Mouse (Mus musculus): ENCODE measurements around the gene Zfp106. TPM values are rescaled to one million over a fixed set of nuclear protein-coding genes. Genes with fewer than 3 reads are reported as not detected.

Gene Zfp106
- polyA plus RNA-seq, 1 experiment from 2014 or later: 73.9 TPM

DNA sequence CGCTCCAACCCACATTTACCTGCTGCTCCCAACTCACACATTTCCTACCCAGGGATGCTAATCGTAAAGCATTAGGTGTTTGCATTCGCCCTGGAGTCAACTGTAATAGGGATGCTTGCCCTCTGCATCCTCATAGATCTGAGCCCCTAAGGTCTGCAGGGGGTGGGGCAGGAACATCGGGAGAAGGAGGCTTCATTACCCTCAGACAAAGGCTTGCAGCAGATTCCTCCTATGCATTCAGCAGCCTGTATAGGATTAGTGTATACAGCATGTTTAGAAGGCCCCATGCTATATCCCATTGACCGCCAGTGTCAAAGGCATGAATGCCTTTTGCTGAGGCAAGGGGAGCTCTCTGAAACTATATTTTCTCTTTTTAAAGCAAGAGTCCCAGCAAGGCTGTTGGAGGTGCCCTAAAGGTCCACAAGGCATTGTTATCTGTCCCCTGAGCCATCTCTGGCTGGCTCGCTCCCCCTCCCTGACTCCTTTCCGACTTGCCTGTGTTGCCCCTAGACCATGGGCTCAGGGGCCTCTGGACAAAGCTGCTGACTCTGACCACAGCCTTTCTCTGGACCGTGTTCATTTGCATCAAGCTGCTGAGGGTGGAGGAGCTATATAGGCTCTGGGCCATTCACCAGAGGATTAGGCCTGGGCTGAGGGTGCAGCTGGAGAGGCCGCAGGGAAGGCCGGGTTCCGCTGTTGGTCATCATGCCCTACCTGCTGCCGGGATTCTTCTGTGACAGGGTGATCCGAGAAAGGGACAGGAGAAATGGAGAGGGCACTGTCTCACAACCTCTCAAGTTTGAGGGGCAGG, 87.2 kb downstream of the Zfp106 start:
- H3K9ac ChIP-seq (ENCODE audit: low read length): peak overlapping the region; percentile 31
- H3K27ac ChIP-seq (ENCODE audit: low read depth, low read length): no peak overlapping the region
- H3K36me3 ChIP-seq (ENCODE audit: control insufficient read depth, insufficient read depth, low read length): no peaks in the 10 kb centered on the region
- DNase-seq (ENCODE audit: low spot score) (peak; percentile 56), ATAC-seq (replicated peaks; ENCODE audit: low FRiP score) (peak; percentile 60)
- H3K4me1 ChIP-seq (replicated peaks; ENCODE audit: control insufficient read depth, insufficient read depth, low read length): peaks cover 7% of the 10 kb centered on the region; the same call in 1 of the 2 replicates
- WGBS: 24% methylated on average over 13 of the region's 13 CpGs
- no peak overlapping the region for H3K4me3 ChIP-seq (ENCODE audit: low read depth, low read length)
- 0 out of 2 replicates have a peak overlapping the region, but pooled peaks have one; percentile 20 for H3K4me2 ChIP-seq (ENCODE audit: low read depth, low read length, severe bottlenecking)
- no peaks in the 10 kb centered on the region for H3K27me3 ChIP-seq (ENCODE audit: control insufficient read depth, insufficient read depth, low read length)
- no peaks in the 10 kb centered on the region for H3K9me3 ChIP-seq (ENCODE audit: control insufficient read depth, low read length)

DNA sequence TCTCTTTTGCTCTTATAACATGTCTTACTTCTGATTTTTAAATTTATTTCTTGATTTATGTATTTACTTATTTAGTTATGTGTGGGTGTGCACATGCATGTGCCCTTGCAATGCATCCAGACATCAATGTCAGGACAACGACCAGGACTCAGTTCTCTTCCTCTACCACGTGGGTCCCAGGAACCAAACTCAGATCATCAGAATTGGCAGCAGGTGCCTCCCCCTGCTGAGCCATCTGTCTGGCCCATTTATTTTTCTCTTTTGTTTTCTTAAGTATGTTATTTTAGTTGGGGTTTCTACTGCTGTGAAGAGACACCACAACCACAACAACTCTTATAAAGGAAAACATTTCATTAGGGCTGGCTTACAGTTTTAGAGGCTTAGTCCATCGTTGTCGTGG, 92.8 kb downstream of the Zfp106 start:
- no peak overlapping the region for H3K27ac ChIP-seq (ENCODE audit: low read depth, low read length)
- H3K4me3 ChIP-seq (ENCODE audit: low read depth, low read length): no peak overlapping the region
- DNase-seq (ENCODE audit: low spot score): no peak
- ATAC-seq (replicated peaks; ENCODE audit: low FRiP score): no peak
- 70% methylated on average over 4 of the region's 4 CpGs for WGBS
- H3K36me3 ChIP-seq (ENCODE audit: control insufficient read depth, insufficient read depth, low read length): no peaks in the 10 kb centered on the region
- H3K27me3 ChIP-seq (ENCODE audit: control insufficient read depth, insufficient read depth, low read length): no peaks in the 10 kb centered on the region
- H3K9me3 ChIP-seq (ENCODE audit: control insufficient read depth, low read length): no peaks in the 10 kb centered on the region
- no peak overlapping the region for H3K9ac ChIP-seq (ENCODE audit: low read length)
- H3K4me1 ChIP-seq (replicated peaks; ENCODE audit: control insufficient read depth, insufficient read depth, low read length): no peaks in the 10 kb centered on the region
- H3K4me2 ChIP-seq (ENCODE audit: low read depth, low read length, severe bottlenecking): no peak overlapping the region

DNA sequence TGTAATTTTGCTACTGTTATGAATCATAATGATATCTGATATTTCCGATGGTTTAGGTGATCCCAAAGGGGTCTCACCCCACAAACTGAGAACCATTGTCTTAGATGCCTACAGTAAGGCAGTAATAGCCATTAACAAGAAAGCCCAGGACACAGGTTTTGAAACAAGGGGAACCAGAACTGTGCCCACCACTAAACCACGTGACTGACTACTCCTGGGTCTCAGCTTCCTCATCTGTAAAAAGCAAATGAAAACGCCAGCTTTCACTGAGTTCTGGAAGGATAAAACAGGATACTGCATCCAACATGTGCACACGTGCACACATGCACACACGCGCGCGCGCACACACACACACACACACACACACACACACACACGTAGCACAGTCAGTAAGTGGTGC, 93.9 kb downstream of the Zfp106 start:
- ATAC-seq (replicated peaks; ENCODE audit: low FRiP score) (no peak), DNase-seq (ENCODE audit: low spot score) (no peak)
- no peaks in the 10 kb centered on the region for H3K36me3 ChIP-seq (ENCODE audit: control insufficient read depth, insufficient read depth, low read length)
- no peaks in the 10 kb centered on the region for H3K27me3 ChIP-seq (ENCODE audit: control insufficient read depth, insufficient read depth, low read length)
- no peak overlapping the region for H3K9ac ChIP-seq (ENCODE audit: low read length)
- H3K4me2 ChIP-seq (ENCODE audit: low read depth, low read length, severe bottlenecking): no peak overlapping the region
- H3K9me3 ChIP-seq (ENCODE audit: control insufficient read depth, low read length): no peaks in the 10 kb centered on the region
- no peaks in the 10 kb centered on the region for H3K4me1 ChIP-seq (replicated peaks; ENCODE audit: control insufficient read depth, insufficient read depth, low read length)
- 95% methylated on average over 10 of the region's 10 CpGs for WGBS
- no peak overlapping the region for H3K4me3 ChIP-seq (ENCODE audit: low read depth, low read length)
- H3K27ac ChIP-seq (ENCODE audit: low read depth, low read length): no peak overlapping the region

DNA sequence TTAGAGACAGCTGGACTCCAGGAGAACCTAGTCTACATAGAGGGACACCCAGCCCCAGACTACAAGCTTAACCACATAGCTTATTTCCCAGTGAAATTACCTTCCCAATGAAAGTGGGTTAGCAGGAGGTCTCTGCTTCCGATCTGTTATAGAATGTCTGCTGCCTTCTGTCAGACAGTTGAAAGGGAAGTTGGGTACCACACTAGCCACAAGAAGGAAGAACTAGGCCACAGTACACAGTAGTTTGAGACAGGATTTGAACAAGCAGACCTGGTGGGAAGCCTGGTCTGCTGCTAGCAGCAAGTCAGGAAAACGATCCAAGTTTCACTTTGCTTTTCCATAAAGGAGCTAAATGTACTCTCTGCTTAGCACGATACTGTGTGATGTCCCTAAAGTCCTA, 94.4 kb downstream of the Zfp106 start:
- no peak overlapping the region for H3K9ac ChIP-seq (ENCODE audit: low read length)
- 88% methylated on average over 3 of the region's 3 CpGs for WGBS

DNA sequence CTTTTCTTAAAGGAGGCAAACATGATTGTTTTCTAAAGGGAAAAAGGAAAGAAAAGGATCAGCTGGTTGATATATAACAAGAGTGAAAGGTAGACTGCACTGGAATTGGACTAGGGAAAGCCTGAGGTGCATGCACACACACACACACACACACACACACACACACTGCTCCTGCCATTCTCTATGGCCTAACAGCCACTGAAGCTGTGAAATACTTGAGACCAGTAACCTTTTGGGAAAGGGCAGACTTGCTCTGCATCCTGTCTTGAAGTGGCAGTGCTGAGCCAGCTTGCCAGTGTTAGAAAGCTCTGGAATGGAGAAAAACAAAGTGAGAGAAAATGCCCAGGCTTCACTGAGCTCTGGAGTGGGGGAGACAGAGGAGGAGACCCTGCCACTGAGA, 95.6 kb downstream of the Zfp106 start:
- H3K4me2 ChIP-seq (ENCODE audit: low read depth, low read length, severe bottlenecking): no peak overlapping the region
- no peak overlapping the region for H3K4me3 ChIP-seq (ENCODE audit: low read depth, low read length)
- DNase-seq (ENCODE audit: low spot score) (no peak), ATAC-seq (replicated peaks; ENCODE audit: low FRiP score) (no peak)
- no peaks in the 10 kb centered on the region for H3K27me3 ChIP-seq (ENCODE audit: control insufficient read depth, insufficient read depth, low read length)
- no peaks in the 10 kb centered on the region for H3K36me3 ChIP-seq (ENCODE audit: control insufficient read depth, insufficient read depth, low read length)
- H3K9ac ChIP-seq (ENCODE audit: low read length): no peak overlapping the region
- no peaks in the 10 kb centered on the region for H3K4me1 ChIP-seq (replicated peaks; ENCODE audit: control insufficient read depth, insufficient read depth, low read length)
- no peak overlapping the region for H3K27ac ChIP-seq (ENCODE audit: low read depth, low read length)
- H3K9me3 ChIP-seq (ENCODE audit: control insufficient read depth, low read length): no peaks in the 10 kb centered on the region

More for the DNA sequence above, 94.4 kb downstream of the Zfp106 start:
- Histone ChIP-seq H3K4me2 (ENCODE audit: low read depth, low read length, severe bottlenecking) (no peak overlapping the region), H3K36me3 (ENCODE audit: control insufficient read depth, insufficient read depth, low read length) (no peaks in the 10 kb centered on the region), H3K9me3 (ENCODE audit: control insufficient read depth, low read length) (no peaks in the 10 kb centered on the region), H3K27me3 (ENCODE audit: control insufficient read depth, insufficient read depth, low read length) (no peaks in the 10 kb centered on the region), H3K4me3 (ENCODE audit: low read depth, low read length) (no peak overlapping the region), H3K27ac (ENCODE audit: low read depth, low read length) (no peak overlapping the region), H3K4me1 (replicated peaks; ENCODE audit: control insufficient read depth, insufficient read depth, low read length) (no peaks in the 10 kb centered on the region)
- DNase-seq (ENCODE audit: low spot score): no peak
- ATAC-seq (replicated peaks; ENCODE audit: low FRiP score): no peak

DNA sequence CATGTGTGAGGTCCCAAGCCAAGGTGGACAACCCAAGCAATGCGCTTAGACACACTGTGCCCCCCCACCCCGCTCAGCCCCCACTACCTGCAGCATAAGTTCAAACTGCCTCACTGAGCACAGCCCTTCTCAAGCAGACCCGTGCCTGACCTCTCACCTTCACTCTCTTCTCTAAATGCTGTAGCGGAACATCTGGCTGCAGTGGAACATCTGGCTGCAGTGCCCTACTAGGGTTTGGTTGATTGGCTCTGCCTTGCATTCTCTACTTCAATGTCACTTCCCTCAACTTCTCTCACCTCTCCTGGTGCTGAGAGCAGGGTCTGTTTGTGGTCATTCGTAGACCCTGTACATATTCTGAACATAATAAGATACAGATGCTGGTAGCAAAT, 98.3 kb downstream of the Zfp106 start:
- no peaks in the 10 kb centered on the region for H3K36me3 ChIP-seq (ENCODE audit: control insufficient read depth, insufficient read depth, low read length)
- WGBS: 89% methylated on average over 5 of the region's 5 CpGs
- no peak for DNase-seq (ENCODE audit: low spot score)
- no peak overlapping the region for H3K9ac ChIP-seq (ENCODE audit: low read length)
- H3K4me1 ChIP-seq (replicated peaks; ENCODE audit: control insufficient read depth, insufficient read depth, low read length): no peaks in the 10 kb centered on the region
- H3K4me3 ChIP-seq (ENCODE audit: low read depth, low read length): no peak overlapping the region
- H3K27ac ChIP-seq (ENCODE audit: low read depth, low read length): no peak overlapping the region
- ATAC-seq (replicated peaks; ENCODE audit: low FRiP score): no peak
- H3K9me3 ChIP-seq (ENCODE audit: control insufficient read depth, low read length): no peaks in the 10 kb centered on the region
- no peaks in the 10 kb centered on the region for H3K27me3 ChIP-seq (ENCODE audit: control insufficient read depth, insufficient read depth, low read length)
- no peak overlapping the region for H3K4me2 ChIP-seq (ENCODE audit: low read depth, low read length, severe bottlenecking)

DNA sequence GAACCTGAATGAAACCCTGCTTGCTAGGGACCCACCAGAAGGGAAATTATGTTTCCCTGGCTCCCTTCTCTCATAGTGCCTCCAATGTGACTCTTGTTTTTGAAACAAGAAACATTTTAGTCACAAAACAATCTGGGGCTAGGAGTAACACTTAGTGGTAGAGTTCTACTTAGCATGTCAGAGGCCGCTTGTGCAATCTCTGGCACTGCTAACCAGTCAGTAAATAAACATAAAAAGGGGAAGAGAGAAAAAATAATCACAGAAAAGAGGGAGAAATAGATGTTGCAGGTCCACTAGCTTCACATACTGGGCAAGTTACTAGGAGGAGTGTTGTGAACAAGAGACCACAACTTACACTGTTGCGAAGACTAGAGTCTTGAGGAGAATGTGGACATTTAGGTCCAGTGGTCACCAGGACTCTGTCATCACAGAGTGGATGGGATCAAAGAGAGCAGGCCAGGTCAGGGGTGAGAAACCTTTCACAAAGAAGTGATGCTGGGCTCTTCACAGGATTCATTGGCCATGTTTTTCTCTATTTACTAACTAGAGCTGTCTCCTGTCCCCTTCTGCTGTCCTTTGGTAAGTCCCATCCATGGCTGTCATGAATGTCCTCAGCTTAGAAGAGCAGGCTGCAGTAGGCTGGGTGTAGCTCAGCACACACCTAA, 98.8 kb downstream of the Zfp106 start:
- ATAC-seq (replicated peaks; ENCODE audit: low FRiP score) (no peak), DNase-seq (ENCODE audit: low spot score) (no peak)
- Histone ChIP-seq H3K27me3 (ENCODE audit: control insufficient read depth, insufficient read depth, low read length) (no peaks in the 10 kb centered on the region), H3K9me3 (ENCODE audit: control insufficient read depth, low read length) (no peaks in the 10 kb centered on the region), H3K9ac (ENCODE audit: low read length) (no peak overlapping the region), H3K4me1 (replicated peaks; ENCODE audit: control insufficient read depth, insufficient read depth, low read length) (no peaks in the 10 kb centered on the region), H3K27ac (ENCODE audit: low read depth, low read length) (no peak overlapping the region), H3K4me3 (ENCODE audit: low read depth, low read length) (no peak overlapping the region), H3K4me2 (ENCODE audit: low read depth, low read length, severe bottlenecking) (no peak overlapping the region), H3K36me3 (ENCODE audit: control insufficient read depth, insufficient read depth, low read length) (no peaks in the 10 kb centered on the region)
- 94% methylated on average over 2 of the region's 2 CpGs for WGBS

DNA sequence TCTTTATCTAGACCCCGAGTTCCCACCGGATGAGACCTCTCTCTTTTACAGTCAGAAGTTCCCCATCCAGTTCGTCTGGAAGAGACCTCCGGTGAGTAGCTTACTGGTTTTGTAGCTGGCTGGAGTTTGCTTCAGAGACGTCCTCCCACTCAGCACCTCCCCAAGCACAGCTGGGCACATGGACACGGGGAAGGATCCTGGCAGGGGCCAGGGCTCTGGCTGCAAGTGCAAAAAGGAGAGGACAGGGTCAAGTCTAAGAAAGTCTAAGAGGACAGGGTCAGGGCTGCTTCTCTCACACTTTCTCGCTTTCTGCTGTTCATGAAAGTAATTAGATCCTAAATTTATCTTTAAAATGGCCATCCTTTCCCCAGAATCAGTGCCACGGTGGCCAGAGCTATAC, 99.6 kb downstream of the Zfp106 start:
- Histone ChIP-seq H3K9me3 (ENCODE audit: control insufficient read depth, low read length) (no peaks in the 10 kb centered on the region), H3K4me2 (ENCODE audit: low read depth, low read length, severe bottlenecking) (no peak overlapping the region), H3K9ac (ENCODE audit: low read length) (no peak overlapping the region), H3K27ac (ENCODE audit: low read depth, low read length) (no peak overlapping the region), H3K27me3 (ENCODE audit: control insufficient read depth, insufficient read depth, low read length) (no peaks in the 10 kb centered on the region), H3K4me3 (ENCODE audit: low read depth, low read length) (no peak overlapping the region), H3K4me1 (replicated peaks; ENCODE audit: control insufficient read depth, insufficient read depth, low read length) (no peaks in the 10 kb centered on the region), H3K36me3 (ENCODE audit: control insufficient read depth, insufficient read depth, low read length) (no peaks in the 10 kb centered on the region)
- 84% methylated on average over 8 of the region's 8 CpGs for WGBS
- ATAC-seq (replicated peaks; ENCODE audit: low FRiP score): no peak
- no peak for DNase-seq (ENCODE audit: low spot score)

DNA sequence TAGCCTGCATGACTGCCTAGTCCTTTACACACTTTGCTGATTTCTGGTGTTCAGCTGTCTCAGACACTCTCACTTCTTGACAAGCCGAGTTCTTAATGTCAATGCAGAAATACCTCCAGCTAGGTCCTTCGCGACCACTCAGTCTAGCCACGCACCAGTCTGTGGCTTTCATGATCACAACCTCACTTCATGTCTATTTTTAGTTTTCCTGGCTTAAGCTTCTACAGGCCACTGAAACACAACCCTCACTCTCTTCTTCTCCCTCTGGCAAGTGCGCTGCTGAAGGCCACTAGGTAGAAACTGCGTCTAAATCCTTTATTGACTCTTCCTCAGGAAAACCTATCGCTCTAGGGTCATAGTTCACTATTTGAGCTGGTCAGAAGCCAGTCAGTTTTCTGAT, 100.3 kb downstream of the Zfp106 start:
- H3K4me3 ChIP-seq (ENCODE audit: low read depth, low read length): no peak overlapping the region
- ATAC-seq (replicated peaks; ENCODE audit: low FRiP score) (no peak), DNase-seq (ENCODE audit: low spot score) (no peak)
- no peaks in the 10 kb centered on the region for H3K9me3 ChIP-seq (ENCODE audit: control insufficient read depth, low read length)
- no peak overlapping the region for H3K9ac ChIP-seq (ENCODE audit: low read length)
- WGBS: 92% methylated on average over 7 of the region's 7 CpGs
- no peaks in the 10 kb centered on the region for H3K27me3 ChIP-seq (ENCODE audit: control insufficient read depth, insufficient read depth, low read length)
- H3K27ac ChIP-seq (ENCODE audit: low read depth, low read length): no peak overlapping the region
- H3K36me3 ChIP-seq (ENCODE audit: control insufficient read depth, insufficient read depth, low read length): no peaks in the 10 kb centered on the region
- H3K4me2 ChIP-seq (ENCODE audit: low read depth, low read length, severe bottlenecking): no peak overlapping the region
- H3K4me1 ChIP-seq (replicated peaks; ENCODE audit: control insufficient read depth, insufficient read depth, low read length): no peaks in the 10 kb centered on the region

Measured in forebrain, embryonic 11.5 days (tissue).